Mouse (Mus musculus) heart, adult 2 months (tissue): ENCODE measurements around the gene Kif27.

Source experiments
- CTCF ChIP-seq: fragments of 200-600 bp; IDR thresholded peaks from 2 replicates; pipeline ENCODE4 v1.8.1; 2022; ENCODE audit warnings: antibody characterized with exemption, mild to moderate bottlenecking, moderate library complexity
- EP300 ChIP-seq: fragments of 200-500 bp; IDR thresholded peaks from 2 replicates; pipeline ENCODE4 v1.6.1; 2011; ENCODE audit warnings: low read depth, low read length, control low read depth; ENCODE audit not compliant: insufficient read depth
- POLR2A ChIP-seq: fragments of 200-500 bp; IDR thresholded peaks from 2 replicates; pipeline ENCODE4 v1.6.1; 2011; ENCODE audit warnings: mild to moderate bottlenecking, low read depth, low read length, control low read depth; ENCODE audit not compliant: insufficient read depth

- TF ChIP-seq CTCF (no peak), EP300 (no peak), POLR2A (no peak)
These were observed 82.7 kb downstream of the Kif27 start for GRCm38 (mm10) chr13:58276256-58276655.
